Mouse (Mus musculus) bone marrow macrophage, adult 2 months (primary cell): ENCODE data around the gene Angptl7.

Source experiments
- CTCF ChIP-seq: IDR thresholded peaks from 2 replicates; pipeline ENCODE4 v1.5.1; 2012; ENCODE audit warnings: low read depth, mild to moderate bottlenecking, low read length, moderate library complexity
- POLR2A ChIP-seq: IDR thresholded peaks from 2 replicates; pipeline ENCODE4 v1.6.1; 2012; ENCODE audit warnings: mild to moderate bottlenecking, low read depth, low read length, borderline replicate concordance

- TF ChIP-seq CTCF (no peak), POLR2A (no peak)
Observed at GRCm38 (mm10) chr4:148527158-148527910, 27.1 kb upstream of the Angptl7 start.
